Mouse (Mus musculus): ENCODE measurements at regions not wholly inside any gene's neighbourhood (a gene's known extent, or its start where the extent isn't known, plus 50 kb on each side); places are given as distances from the start of the nearest gene placed in this dataset.

DNA sequence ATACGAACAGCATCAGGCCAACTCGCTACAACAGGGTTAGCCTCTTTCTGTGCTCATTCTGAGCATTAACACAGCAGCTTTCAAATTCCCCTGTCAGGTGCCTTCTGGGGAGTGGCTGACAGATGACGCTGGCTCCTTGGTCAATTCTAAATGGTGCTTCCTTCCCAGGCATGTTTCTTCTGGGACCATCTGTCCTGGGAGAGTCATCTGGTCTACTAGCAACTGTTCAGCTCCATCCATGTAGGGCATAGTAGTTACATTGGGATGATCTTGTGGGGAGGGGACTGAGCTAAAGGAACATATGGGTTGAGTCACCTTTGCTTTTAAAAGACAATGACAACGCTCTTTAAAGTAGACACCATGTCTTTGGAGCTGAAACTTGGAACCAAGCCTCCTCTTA lies 183.5 kb downstream of the Fndc1 start:
- TF ChIP-seq GATA1 (IDR thresholded peaks at IDR 0.05; ENCODE audit: borderline replicate concordance, low read length): no peak
- no peak for TF ChIP-seq FLI1 (IDR thresholded peaks at IDR 0.05; ENCODE audit: low read length)
